In the genomic region with DNA sequence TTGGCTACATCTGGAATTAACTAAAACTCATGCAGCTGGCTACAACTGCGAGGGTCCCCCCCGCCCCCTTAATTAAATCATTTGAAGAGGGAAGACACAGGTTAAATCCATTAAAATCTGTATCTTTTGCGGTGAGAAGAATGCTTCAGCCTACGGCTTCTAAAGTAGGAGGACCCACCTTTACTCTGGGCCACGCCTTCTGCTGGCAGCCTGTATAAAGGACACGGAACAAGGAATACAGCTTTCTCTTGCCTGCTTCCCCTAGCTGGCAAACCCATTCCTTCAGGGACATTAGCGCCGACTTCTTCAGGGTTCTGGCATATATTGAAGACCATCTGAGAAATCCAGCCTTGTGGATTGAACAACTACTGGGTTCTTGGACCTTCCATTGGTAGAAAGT, we compare ENCODE assay signal across 13 mouse cellular contexts.
A peak's percentile ranks its signal among the peaks of the same experiment; 100 is the strongest.
DNase-seq lines count a peak whose midpoint lies in the region; ATAC-seq lines count a peak whose summit lies in the region.
"Had no signal": no experiment of that assay in that cellular context is flagged by ENCODE, and none has a peak within 500 bp of the region (broad histone marks: within the 10 kb centered on the region; RNA-seq: fewer than 3 reads in every experiment).

No protein-coding gene starts in this region.

- no peak overlapping the region for H3K4me3 ChIP-seq in heart, embryonic 12.5 days
- no peak overlapping the region for H3K4me3 ChIP-seq in neural tube, embryonic 13.5 days
- H3K4me3 ChIP-seq in limb, embryonic 12.5 days (replicated peaks): 0 out of 2 replicates have a peak overlapping the region, but pooled peaks have one; percentile 6
- H3K4me3 ChIP-seq: erythroblast, embryonic 14.5 days; hindbrain, embryonic 10.5 days had no signal

- no peak overlapping the region for H3K9ac ChIP-seq in heart, embryonic 12.5 days
- no peak overlapping the region for H3K9ac ChIP-seq in neural tube, embryonic 13.5 days
- no peak overlapping the region for H3K9ac ChIP-seq in limb, embryonic 12.5 days (replicated peaks)
- H3K9ac ChIP-seq: liver, embryonic 14.5 days had no signal

- intact Hi-C loops in heart, postnatal 14 days (cut with DNase I): no loop called here

- no peak overlapping the region for H3K27ac ChIP-seq in heart, embryonic 12.5 days (ENCODE audit: poor library complexity, severe bottlenecking)
- no peak overlapping the region for H3K27ac ChIP-seq in neural tube, embryonic 13.5 days (replicated peaks)
- H3K27ac ChIP-seq in limb, embryonic 12.5 days: no peak overlapping the region
- H3K27ac ChIP-seq: hindbrain, embryonic 10.5 days; liver, embryonic 14.5 days had no signal

- no peaks in the 10 kb centered on the region for H3K36me3 ChIP-seq in heart, embryonic 12.5 days
- no peaks in the 10 kb centered on the region for H3K36me3 ChIP-seq in neural tube, embryonic 13.5 days
- H3K36me3 ChIP-seq in limb, embryonic 12.5 days: no peaks in the 10 kb centered on the region
- H3K36me3 ChIP-seq: hindbrain, embryonic 10.5 days had no signal

- H3K4me1 ChIP-seq in heart, embryonic 12.5 days (replicated peaks): no peaks in the 10 kb centered on the region
- H3K4me1 ChIP-seq in neural tube, embryonic 13.5 days (replicated peaks): no peaks in the 10 kb centered on the region
- no peaks in the 10 kb centered on the region for H3K4me1 ChIP-seq in limb, embryonic 12.5 days (replicated peaks)
- H3K4me1 ChIP-seq: hindbrain, embryonic 10.5 days had no signal

- peak overlapping the region; percentile 35 for H3K4me2 ChIP-seq in heart, embryonic 12.5 days
- H3K4me2 ChIP-seq in neural tube, embryonic 13.5 days: peak overlapping the region; percentile 13; the same call in 1 of the 2 replicates
- H3K4me2 ChIP-seq in limb, embryonic 12.5 days: peak overlapping the region; percentile 36

- WGBS in heart, embryonic 12.5 days: 44% methylated on average over 8 of the region's 8 CpGs
- 55% methylated on average over 8 of the region's 8 CpGs for WGBS in neural tube, embryonic 13.5 days
- 30% methylated on average over 8 of the region's 8 CpGs for WGBS in limb, embryonic 12.5 days

- H3K9me3 ChIP-seq in heart, embryonic 12.5 days (replicated peaks): peaks cover 3% of the 10 kb centered on the region; the same call in 1 of the 2 replicates
- no peaks in the 10 kb centered on the region for H3K9me3 ChIP-seq in neural tube, embryonic 13.5 days
- H3K9me3 ChIP-seq in limb, embryonic 12.5 days: no peaks in the 10 kb centered on the region
- H3K9me3 ChIP-seq: hindbrain, embryonic 10.5 days had no signal

- ATAC-seq in heart, embryonic 12.5 days (ENCODE audit: insufficient number of reproducible peaks, low FRiP score): no peak
- no peak for ATAC-seq in neural tube, embryonic 13.5 days (ENCODE audit: low read depth)
- no peak for ATAC-seq in limb, embryonic 12.5 days (ENCODE audit: insufficient number of reproducible peaks, insufficient read depth, low FRiP score, low TSS enrichment, low read depth)

- no peaks in the 10 kb centered on the region for H3K27me3 ChIP-seq in heart, embryonic 12.5 days (replicated peaks)
- no peaks in the 10 kb centered on the region for H3K27me3 ChIP-seq in neural tube, embryonic 13.5 days
- H3K27me3 ChIP-seq in limb, embryonic 12.5 days: no peaks in the 10 kb centered on the region

- DNase-seq in heart, postnatal 14 days: no peak
- no peak for DNase-seq in neural tube, embryonic 10.5 days (ENCODE audit: extremely low spot score, low spot score)
- no peak for DNase-seq in thymus, postnatal 36 days
- DNase-seq in frontal cortex, postnatal 14 days (ENCODE audit: low spot score in 2 of 2): no peak
- no peak for DNase-seq in kidney, adult 18-20 months
- DNase-seq: cerebellum, postnatal 36 days; kidney, adult 9 months had no signal
